Comparison of ENCODE assay signal across 16 mouse cellular contexts in the genomic region with DNA sequence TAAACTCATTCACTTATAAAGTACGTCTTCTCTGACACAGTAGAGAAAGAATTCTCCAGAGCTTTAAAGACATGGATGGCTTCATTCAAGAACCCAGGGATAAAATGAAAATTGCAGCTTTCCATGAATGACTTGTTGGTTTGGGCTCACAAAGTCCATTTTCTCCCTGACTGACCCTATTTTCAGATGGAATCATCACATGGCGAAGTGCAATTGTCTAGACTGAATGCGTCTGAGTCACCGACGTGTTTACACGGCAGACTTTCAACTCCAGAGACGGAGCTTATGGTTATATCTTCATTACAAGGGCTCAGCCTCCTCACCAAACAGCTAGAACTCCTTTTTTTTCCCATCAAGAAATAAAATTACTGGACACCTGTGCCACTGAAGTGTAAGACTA.
"Had no signal": no experiment of that assay in that cellular context is flagged by ENCODE, and none has a peak within 500 bp of the region (broad histone marks: within the 10 kb centered on the region; RNA-seq: fewer than 3 reads in every experiment).

No protein-coding gene starts in this region.

- H3K27me3 ChIP-seq: neural tube, embryonic 12.5 days; neural tube, embryonic 13.5 days; neural tube, embryonic 15.5 days; stomach, embryonic 15.5 days had no signal

- H3K4me1 ChIP-seq: neural tube, embryonic 12.5 days; stomach, embryonic 15.5 days had no signal

- H3K4me3 ChIP-seq: neural tube, embryonic 12.5 days; neural tube, embryonic 13.5 days; neural tube, embryonic 15.5 days; stomach, embryonic 15.5 days had no signal

- DNase-seq: retina, postnatal 1 day; right cerebral cortex, adult 18-20 months; right cerebral cortex, postnatal 14 days; right cerebral cortex, postnatal 25 days; right cerebral cortex, postnatal 4 days; spleen, adult 18-20 months; thymus, adult 18-20 months; thymus, adult 2 months; thymus, postnatal 25 days; thymus, postnatal 36 days; thymus, postnatal 4 days had no signal

- H3K27ac ChIP-seq: neural tube, embryonic 12.5 days; neural tube, embryonic 13.5 days; neural tube, embryonic 15.5 days; stomach, embryonic 15.5 days; stomach, postnatal 0 days had no signal
